Mouse (Mus musculus): ENCODE data around the gene AI661453.
A peak's percentile ranks its signal among the peaks of the same experiment; 100 is the strongest.

The AI661453 gene

GRCm38 (mm10) chr17:47467659-47468058 lies 31.2 kb downstream of the AI661453 start:
- DNase-seq (ENCODE audit: low spot score), result no peak

- no peak for DNase-seq (ENCODE audit: low spot score)
Observed at GRCm38 (mm10) chr17:47468063-47468462, 31.6 kb downstream of the AI661453 start.

GRCm38 (mm10) chr17:47468466-47468865 lies 32.1 kb downstream of the AI661453 start:
- no peak for DNase-seq (ENCODE audit: low spot score)

- no peak for DNase-seq (ENCODE audit: low spot score)
Observed at GRCm38 (mm10) chr17:47469642-47470041, 33.2 kb downstream of the AI661453 start.

GRCm38 (mm10) chr17:47470121-47470520 lies 33.7 kb downstream of the AI661453 start:
- no peak for DNase-seq (ENCODE audit: low spot score)

GRCm38 (mm10) chr17:47470686-47471085 lies 34.3 kb downstream of the AI661453 start:
- DNase-seq (ENCODE audit: low spot score), result no peak

GRCm38 (mm10) chr17:47472435-47473350 lies 36.3 kb downstream of the AI661453 start:
- no peak for DNase-seq (ENCODE audit: low spot score)

- no peak for DNase-seq (ENCODE audit: low spot score)
Observed at GRCm38 (mm10) chr17:47473434-47473974, 37.1 kb downstream of the AI661453 start.

GRCm38 (mm10) chr17:47474250-47474649 lies 37.8 kb downstream of the AI661453 start:
- no peak for DNase-seq (ENCODE audit: low spot score)

GRCm38 (mm10) chr17:47475181-47475580 lies 38.8 kb downstream of the AI661453 start:
- DNase-seq (ENCODE audit: low spot score), result no peak

GRCm38 (mm10) chr17:47475714-47476113 lies 39.3 kb downstream of the AI661453 start:
- DNase-seq (ENCODE audit: low spot score), result no peak

- DNase-seq (ENCODE audit: low spot score), result no peak
Observed at GRCm38 (mm10) chr17:47479887-47480286, 43.5 kb downstream of the AI661453 start.

GRCm38 (mm10) chr17:47482401-47482800 lies 46.0 kb downstream of the AI661453 start:
- DNase-seq (ENCODE audit: low spot score), result no peak

- DNase-seq (ENCODE audit: low spot score), result no peak
Observed at GRCm38 (mm10) chr17:47484241-47484921, 48.0 kb downstream of the AI661453 start.

- no peak for DNase-seq (ENCODE audit: low spot score)
Observed at GRCm38 (mm10) chr17:47484993-47485392, 48.6 kb downstream of the AI661453 start.

GRCm38 (mm10) chr17:47485791-47486190 lies 49.4 kb downstream of the AI661453 start:
- DNase-seq (ENCODE audit: low spot score), result no peak

- no peak for DNase-seq (ENCODE audit: low spot score)
Observed at GRCm38 (mm10) chr17:47490791-47491190, 54.4 kb downstream of the AI661453 start.

- DNase-seq (ENCODE audit: low spot score), result no peak
Observed at GRCm38 (mm10) chr17:47492731-47493130, 56.3 kb downstream of the AI661453 start.

- DNase-seq (ENCODE audit: low spot score), result no peak
Observed at GRCm38 (mm10) chr17:47493653-47494052, 57.2 kb downstream of the AI661453 start.

GRCm38 (mm10) chr17:47494132-47494531 lies 57.7 kb downstream of the AI661453 start:
- DNase-seq (ENCODE audit: low spot score), result no peak

GRCm38 (mm10) chr17:47501531-47501930 lies 65.1 kb downstream of the AI661453 start:
- no peak for DNase-seq (ENCODE audit: low spot score)

GRCm38 (mm10) chr17:47501946-47502706 lies 65.7 kb downstream of the AI661453 start, which contains the start of gene Taf8:
Gene Taf8, minus strand, starts transcription at chr17:47502292.
- peak; percentile 93 for DNase-seq (ENCODE audit: low spot score)
